Mouse (Mus musculus) heart, adult 2 months (tissue): ENCODE measurements around the gene Slc10a7. TPM values are rescaled to one million over a fixed set of nuclear protein-coding genes. Genes with fewer than 3 reads are reported as not detected.

Experiments
- DNase-seq, 2 experiments: peaks; one replicate each; pipeline ENCODE4 v3.0.0; 2021
- H3K27ac ChIP-seq: fragments of 200-600 bp; 2 replicates; pipeline ENCODE4 v1.8.1; 2022
- H3K27me3 ChIP-seq: fragments of 200-500 bp; 2 replicates; pipeline ENCODE4 v1.6.1; 2012; ENCODE audit warnings: mild to moderate bottlenecking, low read length, inconsistent platforms, mixed read lengths; ENCODE audit not compliant: control insufficient read depth, insufficient read depth
- H3K36me3 ChIP-seq: fragments of 200-500 bp; 2 replicates; pipeline ENCODE4 v1.6.1; 2012; ENCODE audit warnings: low read length, inconsistent platforms; ENCODE audit not compliant: control insufficient read depth, insufficient read depth
- H3K4me1 ChIP-seq: fragments of 200-500 bp; 2 replicates; pipeline ENCODE4 v1.6.1; 2011; ENCODE audit warnings: low read length; ENCODE audit not compliant: control insufficient read depth, insufficient read depth
- H3K4me3 ChIP-seq: fragments of 200-600 bp; 2 replicates; pipeline ENCODE4 v1.8.1; 2022
- H3K79me2 ChIP-seq: fragments of 200-500 bp; replicated peaks from 2 replicates; pipeline ENCODE4 v1.6.1; 2012; ENCODE audit warnings: mild to moderate bottlenecking, inconsistent platforms, low read length, moderate library complexity, mixed read lengths; ENCODE audit not compliant: control insufficient read depth, insufficient read depth
- H3K9ac ChIP-seq: fragments of 200-500 bp; 2 replicates; pipeline ENCODE4 v1.6.1; 2012; ENCODE audit warnings: low read depth, mild to moderate bottlenecking, control low read depth, inconsistent platforms, low read length, mixed read lengths
- CTCF ChIP-seq: fragments of 200-600 bp; IDR thresholded peaks from 2 replicates; pipeline ENCODE4 v1.8.1; 2022; ENCODE audit warnings: antibody characterized with exemption, mild to moderate bottlenecking, moderate library complexity
- EP300 ChIP-seq: fragments of 200-500 bp; IDR thresholded peaks from 2 replicates; pipeline ENCODE4 v1.6.1; 2011; ENCODE audit warnings: low read depth, low read length, control low read depth; ENCODE audit not compliant: insufficient read depth
- POLR2A ChIP-seq: fragments of 200-500 bp; IDR thresholded peaks from 2 replicates; pipeline ENCODE4 v1.6.1; 2011; ENCODE audit warnings: mild to moderate bottlenecking, low read depth, low read length, control low read depth; ENCODE audit not compliant: insufficient read depth
- WGBS: fragments of 180-500 bp; shearing (Covaris S2); methylation state at CpG from one replicate; pipeline ENCODE4 v1.1.7; 2018; 5-methylcytosine and 5-hydroxymethylcytosine counted together
- intact Hi-C: fragments of 180-260 bp; cut with DNase I; formaldehyde crosslinking; loops from one replicate; pipeline ENCODE4 v1.15.1; 2025
- polyA plus RNA-seq: library from polyadenylated mRNA; depleted of rRNA; stranded (reverse); fragments of >200 nt; gene quantifications from 2 replicates; pipeline ENCODE4 v1.2.3, GENCODE M21; 2012
- total RNA-seq, 2 experiments: library from RNA; stranded (reverse); gene quantifications; 2 replicates each; pipeline ENCODE4 v1.2.3; 2021

Slc10a7 gene
- total and polyA plus RNA-seq, 3 experiments: 4.1 to 5.4 (median 4.3) TPM

GRCm38 (mm10) chr8:78510926-78511325, 1.8 kb downstream of the Slc10a7 start:
- DNase-seq: no peak
- WGBS: 33% methylated on average over 3 of the region's 3 CpGs

DNA sequence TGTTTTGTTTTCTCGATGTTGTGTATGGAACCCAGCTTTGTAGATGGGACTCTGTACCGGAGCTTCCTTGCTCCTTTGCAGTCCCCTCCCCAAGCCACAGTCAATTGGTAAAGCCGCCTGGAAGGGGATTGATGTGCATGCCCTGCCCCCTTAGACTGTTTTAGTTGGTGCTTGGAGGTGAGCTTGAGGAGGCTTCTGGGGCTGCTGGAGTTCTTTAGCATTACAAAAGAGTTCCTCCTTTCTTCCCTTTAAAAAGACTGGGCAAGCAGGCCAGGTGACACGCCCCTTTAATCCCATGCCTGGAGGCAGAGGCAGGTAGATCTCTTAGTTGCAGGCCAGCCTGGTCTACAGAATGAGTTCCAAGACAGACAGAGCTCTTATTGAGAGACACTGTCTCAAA, 4.0 kb downstream of the Slc10a7 start:
- 93% methylated on average over 4 of the region's 4 CpGs for WGBS
- TF ChIP-seq POLR2A (no peak), CTCF (no peak), EP300 (no peak)
- no peak for DNase-seq
- H3K9ac ChIP-seq: no peak overlapping the region
- H3K4me3 ChIP-seq: no peak overlapping the region
- no peaks in the 10 kb centered on the region for H3K27me3 ChIP-seq
- no peaks in the 10 kb centered on the region for H3K36me3 ChIP-seq
- no peaks in the 10 kb centered on the region for H3K79me2 ChIP-seq
- no peak overlapping the region for H3K27ac ChIP-seq
- H3K4me1 ChIP-seq: peaks cover 5% of the 10 kb centered on the region
- intact Hi-C loops: loop anchor here (5.0 kb wide), 4 partner anchors 74 to 304 kb away; no protein-coding TSS in a partner anchor

More at GRCm38 (mm10) chr8:78510926-78511325, 1.8 kb downstream of the Slc10a7 start:
- peaks cover 8% of the 10 kb centered on the region for H3K4me1 ChIP-seq
- no peaks in the 10 kb centered on the region for H3K27me3 ChIP-seq
- no peak overlapping the region for H3K9ac ChIP-seq
- intact Hi-C loops: loop anchor here (5.0 kb wide), 4 partner anchors 76 to 306 kb away; no protein-coding TSS in a partner anchor
- no peak overlapping the region for H3K4me3 ChIP-seq
- TF ChIP-seq POLR2A: no peak
- no peak for TF ChIP-seq EP300
- TF ChIP-seq CTCF: no peak
- no peaks in the 10 kb centered on the region for H3K79me2 ChIP-seq
- H3K27ac ChIP-seq: no peak overlapping the region
- H3K36me3 ChIP-seq: peaks cover 6% of the 10 kb centered on the region; the same call in 1 of the 2 replicates

- no peak overlapping the region for H3K27ac ChIP-seq
- H3K36me3 ChIP-seq: no peaks in the 10 kb centered on the region; the same call in 1 of the 2 replicates
- H3K79me2 ChIP-seq: no peaks in the 10 kb centered on the region
- H3K4me1 ChIP-seq: peaks cover 5% of the 10 kb centered on the region
- 95% methylated on average over 1 of the region's 1 CpGs for WGBS
- H3K9ac ChIP-seq: no peak overlapping the region
- intact Hi-C loops: loop anchor here (5.0 kb wide), 4 partner anchors 73 to 303 kb away; no protein-coding TSS in a partner anchor
- H3K27me3 ChIP-seq: no peaks in the 10 kb centered on the region
- no peak for TF ChIP-seq POLR2A
- TF ChIP-seq CTCF: no peak
- TF ChIP-seq EP300: no peak
- no peak overlapping the region for H3K4me3 ChIP-seq
- DNase-seq: no peak
Observed at GRCm38 (mm10) chr8:78514706-78515105, 5.6 kb downstream of the Slc10a7 start.

GRCm38 (mm10) chr8:78515132-78515531, 6.0 kb downstream of the Slc10a7 start:
- H3K4me1 ChIP-seq: peaks cover 4% of the 10 kb centered on the region
- intact Hi-C loops: no loop called here
- no peak overlapping the region for H3K9ac ChIP-seq
- H3K27me3 ChIP-seq: no peaks in the 10 kb centered on the region
- H3K27ac ChIP-seq: no peak overlapping the region
- no peaks in the 10 kb centered on the region; the same call in 1 of the 2 replicates for H3K36me3 ChIP-seq
- no peak for DNase-seq
- whole genome bisulfite sequencing: 89% methylated on average over 3 of the region's 3 CpGs
- no peak for TF ChIP-seq CTCF
- TF ChIP-seq EP300: no peak
- TF ChIP-seq POLR2A: no peak
- no peak overlapping the region for H3K4me3 ChIP-seq
- H3K79me2 ChIP-seq: no peaks in the 10 kb centered on the region

- Histone ChIP-seq H3K36me3 (no peaks in the 10 kb centered on the region; the same call in 1 of the 2 replicates), H3K79me2 (no peaks in the 10 kb centered on the region), H3K4me3 (no peak overlapping the region), H3K27me3 (no peaks in the 10 kb centered on the region), H3K27ac (no peak overlapping the region), H3K9ac (no peak overlapping the region), H3K4me1 (no peaks in the 10 kb centered on the region)
- TF ChIP-seq EP300: no peak
- no peak for TF ChIP-seq POLR2A
- TF ChIP-seq CTCF: no peak
- WGBS: 89% methylated on average over 6 of the region's 6 CpGs
- no peak for DNase-seq
- intact Hi-C loops: no loop called here
Observed at GRCm38 (mm10) chr8:78533981-78534380, 24.8 kb downstream of the Slc10a7 start.

- no peak for DNase-seq
- Histone ChIP-seq H3K27ac (no peak overlapping the region), H3K79me2 (no peaks in the 10 kb centered on the region), H3K36me3 (no peaks in the 10 kb centered on the region; the same call in 1 of the 2 replicates), H3K9ac (no peak overlapping the region), H3K27me3 (no peaks in the 10 kb centered on the region), H3K4me3 (no peak overlapping the region), H3K4me1 (no peaks in the 10 kb centered on the region)
- 92% methylated on average over 5 of the region's 5 CpGs for WGBS
- TF ChIP-seq EP300 (no peak), POLR2A (no peak)
- intact Hi-C loops: no loop called here
Observed at GRCm38 (mm10) chr8:78536716-78537115, 27.6 kb downstream of the Slc10a7 start.
